Mouse (Mus musculus) frontal cortex, postnatal 36 days (tissue): Measurements from ENCODE around the gene Fam229a.

Experiments used
- DNase-seq, 2 experiments: peaks; one replicate each; pipeline ENCODE4 v3.0.0; 2022; ENCODE audit warnings: low spot score in 2 of 2

Fam229a gene

DNA sequence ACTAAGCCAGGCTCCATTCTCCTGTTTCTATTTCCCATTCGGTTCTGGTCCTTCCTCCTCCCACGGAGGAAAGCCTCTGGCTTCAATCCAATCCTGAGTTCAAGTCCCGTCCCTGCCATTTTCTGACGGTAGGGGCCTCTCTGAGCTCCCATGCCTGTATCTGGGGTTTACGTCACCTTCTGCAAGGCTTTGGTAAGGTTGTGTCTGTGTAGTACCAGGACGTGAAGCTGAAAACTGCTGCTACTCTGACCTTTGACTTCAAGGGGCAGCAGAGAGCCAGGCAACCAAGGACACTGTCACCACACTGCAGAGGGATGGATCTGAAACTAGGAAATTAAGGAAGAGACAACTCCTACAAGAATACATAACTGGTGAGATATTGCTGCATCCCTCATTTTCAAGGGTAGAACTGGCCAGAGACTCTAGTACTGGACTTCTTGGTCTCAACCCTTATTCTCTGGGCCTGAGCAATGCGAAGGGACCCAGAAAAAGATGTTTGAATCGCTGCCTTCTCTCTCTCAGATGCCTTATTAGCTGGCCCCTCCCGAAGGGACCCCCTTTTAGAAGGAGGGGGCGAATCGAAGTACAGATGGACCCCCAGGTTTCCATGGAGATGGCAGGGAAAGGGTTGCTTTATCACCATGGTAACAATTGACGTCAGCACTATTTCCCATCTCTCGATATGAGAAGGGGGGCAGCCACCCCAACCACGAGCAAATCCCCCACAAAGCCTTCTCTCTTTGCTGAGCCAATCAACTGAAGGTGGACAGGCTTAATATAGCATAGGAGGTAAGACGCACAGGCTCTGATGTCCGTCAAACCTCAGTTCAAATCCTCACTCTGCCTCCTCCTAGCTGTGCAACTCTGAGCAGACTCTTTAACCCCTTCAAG, 4.9 kb downstream of the Fam229a start:
- DNase-seq: peak in 1 of 2 experiments; percentile 40

DNA sequence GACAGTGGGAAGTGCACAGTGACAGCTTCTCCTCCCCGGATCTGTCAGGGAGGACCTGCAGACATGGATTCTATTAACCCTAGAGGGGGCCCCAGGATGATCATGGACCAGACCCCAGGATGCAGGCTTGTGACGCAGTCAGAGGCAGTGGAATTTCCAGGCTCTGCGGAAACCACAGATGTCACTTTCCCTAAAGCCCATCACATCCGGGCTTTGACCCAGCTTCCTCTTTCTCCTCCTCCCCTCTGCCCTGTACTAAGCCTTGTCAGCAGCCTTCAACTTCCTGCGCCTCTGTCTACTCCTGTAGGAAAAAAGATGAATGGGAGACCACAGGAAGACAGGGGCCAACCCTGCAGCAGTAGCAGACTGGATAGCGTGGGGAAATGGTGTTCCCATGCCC, 5.6 kb downstream of the Fam229a start:
- no peak for DNase-seq

DNA sequence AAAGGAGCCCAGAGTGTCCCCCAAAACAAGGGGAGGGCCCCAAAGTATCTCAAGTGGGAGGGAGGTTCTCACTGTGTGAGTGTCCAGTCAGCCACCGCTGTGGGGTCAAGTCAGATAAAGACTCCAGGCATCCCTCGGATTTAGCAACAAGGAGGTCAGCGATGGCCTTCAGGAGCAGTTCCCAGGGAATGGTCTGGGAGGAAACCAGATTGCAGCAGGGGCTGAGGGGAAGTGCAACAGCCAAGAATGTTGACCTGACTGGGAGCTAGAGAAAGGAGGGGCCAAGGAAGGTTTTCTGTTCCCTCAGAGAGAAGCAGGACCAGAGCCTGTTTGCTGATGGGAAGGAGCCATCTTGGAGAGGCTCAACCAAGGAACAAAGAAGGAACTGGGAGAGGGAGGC, 8.0 kb downstream of the Fam229a start:
- no peak for DNase-seq

DNA sequence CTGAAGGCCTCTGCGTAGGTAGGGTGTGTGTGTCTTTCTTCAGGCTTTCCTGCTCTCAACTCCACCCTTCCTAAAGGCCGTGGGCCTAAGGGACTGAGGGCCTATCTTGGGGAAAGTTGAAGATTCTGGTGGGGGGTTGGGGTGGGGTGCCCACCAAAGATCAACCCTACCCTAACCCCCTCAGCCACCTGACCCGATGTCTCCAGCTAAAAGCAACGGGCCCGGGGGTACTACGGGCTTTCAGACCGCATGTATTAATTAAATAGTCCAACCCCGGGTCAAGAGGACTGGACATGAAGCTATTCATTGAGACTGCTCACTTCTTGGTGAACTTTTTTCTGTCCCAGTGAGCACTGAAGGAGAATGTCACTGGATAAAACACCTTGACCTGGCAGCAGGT, 9.0 kb downstream of the Fam229a start:
- DNase-seq: no peak

DNA sequence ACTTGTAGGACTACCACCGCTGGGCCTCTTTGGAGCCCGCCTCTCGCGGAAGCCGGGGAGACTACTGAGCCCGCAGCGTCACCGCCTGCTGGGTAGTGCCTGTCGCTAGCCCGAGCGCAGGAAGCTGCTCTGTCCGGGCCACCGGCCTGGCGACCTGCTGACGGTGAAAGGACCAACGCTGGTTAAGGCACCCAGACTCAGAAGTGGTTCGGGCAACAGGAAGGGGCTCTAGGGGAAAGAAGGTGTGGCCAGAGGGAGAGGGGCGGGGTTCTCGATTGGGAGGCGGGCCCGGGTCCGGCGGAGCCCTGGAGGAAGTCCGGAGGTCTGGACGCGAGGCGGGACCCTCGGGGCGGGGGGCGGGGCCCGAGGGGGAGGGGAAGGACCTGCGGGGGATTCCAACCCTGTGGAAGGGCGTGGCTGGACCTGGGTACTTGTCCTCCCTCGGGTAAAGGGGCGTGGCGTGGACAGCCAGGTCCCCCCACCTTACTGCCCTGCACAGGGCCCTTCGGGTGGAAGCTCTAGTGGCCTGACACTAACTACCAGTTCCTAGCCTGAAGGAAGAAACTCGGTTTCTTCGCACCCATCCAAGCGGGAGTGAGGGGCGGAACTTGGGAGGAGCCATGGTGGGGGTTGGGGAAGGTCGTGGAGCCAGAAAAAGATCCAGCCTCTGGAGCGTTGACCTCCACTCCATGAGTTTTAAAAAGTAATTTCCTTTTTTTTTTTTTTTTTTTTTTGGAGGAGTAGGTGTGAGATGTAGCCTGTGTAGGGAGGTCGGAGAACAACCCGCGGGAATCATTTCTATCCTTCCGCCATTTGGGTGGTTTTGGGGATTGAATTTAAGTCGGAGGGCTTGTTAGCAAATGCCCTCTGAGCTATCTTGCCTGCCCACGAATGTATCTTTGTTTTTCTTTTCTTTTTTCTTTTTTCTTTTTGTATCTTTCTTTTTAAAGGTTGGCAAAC, 9.9 kb downstream of the Fam229a start:
- peak; percentile 60 to 66 for DNase-seq

DNA sequence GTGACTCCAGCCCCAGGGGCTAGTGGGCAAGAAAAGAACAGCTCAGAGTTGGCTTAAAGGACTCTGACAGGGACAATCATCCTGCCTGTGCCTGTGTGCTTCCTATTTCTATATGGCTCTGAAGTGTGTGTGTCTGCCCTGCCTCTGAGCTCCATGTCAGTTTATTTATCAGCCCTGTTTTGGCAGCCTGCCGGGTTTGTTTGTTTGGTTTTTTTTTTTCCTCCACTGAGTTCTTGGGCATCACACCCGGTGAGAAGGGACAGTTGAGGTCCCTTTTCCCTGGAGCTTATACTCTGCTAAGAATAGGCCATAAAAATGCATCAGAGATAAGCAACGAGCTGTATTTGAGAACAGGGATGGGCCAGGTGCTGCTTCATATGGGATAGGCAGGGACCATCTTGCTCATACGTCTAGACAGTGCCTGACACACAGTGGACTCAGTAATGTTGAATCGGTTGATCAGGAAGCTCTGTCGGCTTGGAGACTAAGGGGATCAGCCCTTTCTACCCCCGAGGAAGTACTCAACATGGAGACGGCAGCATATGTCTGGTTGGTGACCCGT, 11.4 kb downstream of the Fam229a start:
- no peak for DNase-seq

DNA sequence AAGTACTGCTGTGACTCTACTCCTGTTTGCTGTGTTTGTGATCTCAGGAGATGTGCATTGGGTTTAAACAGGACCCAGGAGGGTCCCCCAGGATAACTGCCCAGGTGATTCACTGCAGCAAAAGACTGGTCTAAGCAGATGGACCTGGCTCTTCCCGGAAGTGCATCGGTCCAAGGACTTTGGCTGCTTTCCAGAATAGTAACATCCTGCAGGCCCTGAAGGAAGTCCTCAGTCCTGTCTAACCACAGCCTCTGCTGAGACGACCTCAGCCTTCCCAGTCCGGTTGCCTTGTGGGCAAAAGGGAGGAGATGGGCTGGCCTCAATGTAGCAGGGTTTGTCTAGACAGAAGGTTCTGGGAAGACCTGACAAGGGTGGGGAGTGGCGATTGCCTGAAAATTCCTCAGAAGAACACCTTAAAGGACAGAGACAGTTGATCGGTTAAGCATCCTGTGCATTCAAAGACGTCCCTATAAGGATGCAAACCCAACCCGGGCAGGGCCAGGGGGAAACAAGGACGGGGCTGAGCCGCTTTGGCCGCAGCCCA, 12.0 kb downstream of the Fam229a start:
- no peak for DNase-seq

DNA sequence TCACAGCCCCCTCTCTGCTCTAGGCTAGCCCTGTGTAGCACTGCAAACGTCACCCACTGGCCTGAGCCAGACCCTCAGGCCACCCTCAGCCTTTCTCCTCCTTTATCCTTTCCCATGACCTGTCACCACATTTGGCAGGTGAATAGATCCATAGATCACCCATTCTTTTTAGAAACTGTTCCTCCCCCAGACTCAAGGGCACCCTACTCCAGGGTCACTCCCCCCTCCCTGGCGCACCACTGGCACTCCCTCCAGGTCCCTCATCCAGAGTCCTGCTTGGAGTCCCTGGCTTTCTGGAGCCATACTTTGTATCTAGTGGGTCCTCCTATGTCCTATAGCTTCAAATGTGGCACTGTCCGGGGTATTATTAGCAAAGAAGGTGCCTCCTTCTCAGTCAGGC, 14.5 kb downstream of the Fam229a start:
- DNase-seq: no peak

DNA sequence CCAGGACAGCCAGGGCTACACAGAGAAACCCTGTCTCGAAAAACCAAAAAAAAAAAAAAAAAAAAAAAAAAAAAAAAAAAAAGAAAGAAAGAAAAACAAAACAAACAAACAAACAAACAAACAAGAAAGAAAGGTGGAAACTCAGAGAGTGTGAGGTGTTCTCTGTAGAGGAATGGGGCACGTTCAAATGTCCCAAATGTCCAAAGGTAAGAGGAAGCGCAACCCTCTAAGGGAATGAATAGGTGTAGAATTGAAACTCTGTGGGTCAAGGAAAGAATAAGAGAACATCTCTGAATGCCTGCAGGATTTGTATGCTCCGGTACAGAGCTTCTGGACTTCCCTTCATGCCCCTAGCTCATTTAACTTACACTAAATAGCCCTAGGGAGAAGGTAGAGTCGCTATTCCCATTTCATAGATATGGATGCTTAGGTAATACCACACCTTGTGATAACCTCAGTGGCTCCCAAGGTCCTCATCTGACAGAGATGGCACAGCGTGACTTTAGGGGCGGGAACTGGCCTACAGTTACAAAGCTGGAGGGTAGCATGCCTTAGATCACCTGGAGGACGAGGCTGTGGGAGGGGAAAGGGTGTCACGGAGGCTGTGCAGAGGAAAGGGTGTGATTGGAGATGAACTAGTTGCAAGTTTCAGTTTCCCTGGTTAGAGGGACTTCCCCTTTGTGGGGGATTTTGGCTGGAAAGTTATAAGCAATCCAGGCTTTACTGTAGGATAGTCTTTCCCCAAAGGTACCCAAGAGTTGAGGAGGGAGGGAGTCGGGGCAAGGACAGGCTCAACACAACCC, 16.6 kb downstream of the Fam229a start:
- no peak for DNase-seq

DNA sequence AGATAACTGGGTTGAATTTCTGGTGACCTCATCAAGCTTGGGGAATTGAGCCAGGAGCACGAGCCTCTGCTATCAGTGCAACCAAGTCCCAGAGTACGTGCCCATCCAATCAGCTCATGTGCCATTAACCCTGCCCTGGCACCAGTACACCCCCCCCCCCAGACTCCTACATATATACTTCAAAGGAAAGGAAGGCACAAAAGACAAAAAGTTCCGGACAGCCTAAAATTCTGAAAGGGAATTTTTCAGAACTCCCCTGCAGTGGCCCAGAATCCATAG, 17.2 kb downstream of the Fam229a start:
- no peak for DNase-seq

DNA sequence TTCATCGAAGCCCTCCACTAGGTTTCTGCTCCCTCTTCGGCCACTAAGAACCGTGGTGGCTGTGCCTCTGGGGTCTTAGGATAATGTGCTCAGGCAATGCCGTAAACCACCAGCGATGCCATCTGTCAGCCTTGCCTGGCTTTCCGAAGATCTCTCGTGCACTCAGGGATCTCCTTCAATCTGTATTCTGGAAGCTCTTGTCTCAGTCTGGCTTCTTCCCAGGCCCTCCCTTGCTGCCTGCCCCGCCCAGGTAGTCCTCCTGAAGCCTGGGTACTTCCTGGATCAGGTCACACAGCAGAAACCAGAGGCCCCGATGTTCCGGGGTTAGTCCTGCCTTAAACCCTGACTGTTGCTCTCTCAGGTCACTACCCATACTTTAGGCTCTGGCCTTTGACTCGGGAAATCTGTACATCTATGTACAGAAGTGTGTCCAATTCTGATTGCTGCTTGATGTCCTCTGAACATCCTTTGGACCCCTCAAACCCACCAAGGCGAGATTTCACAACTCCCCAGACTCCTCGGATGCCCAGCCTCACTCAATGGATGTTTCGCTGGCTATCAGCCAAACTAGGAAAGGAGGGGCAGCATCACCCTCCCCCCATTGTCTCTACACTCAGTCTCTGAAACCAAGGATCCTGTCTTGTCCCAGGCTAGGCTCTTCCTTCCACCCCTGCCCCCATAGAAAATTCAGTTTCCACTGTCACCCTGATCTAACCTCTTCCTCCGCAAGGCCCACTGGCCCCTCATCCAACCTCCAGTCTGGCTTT, 18.0 kb downstream of the Fam229a start:
- no peak for DNase-seq

DNA sequence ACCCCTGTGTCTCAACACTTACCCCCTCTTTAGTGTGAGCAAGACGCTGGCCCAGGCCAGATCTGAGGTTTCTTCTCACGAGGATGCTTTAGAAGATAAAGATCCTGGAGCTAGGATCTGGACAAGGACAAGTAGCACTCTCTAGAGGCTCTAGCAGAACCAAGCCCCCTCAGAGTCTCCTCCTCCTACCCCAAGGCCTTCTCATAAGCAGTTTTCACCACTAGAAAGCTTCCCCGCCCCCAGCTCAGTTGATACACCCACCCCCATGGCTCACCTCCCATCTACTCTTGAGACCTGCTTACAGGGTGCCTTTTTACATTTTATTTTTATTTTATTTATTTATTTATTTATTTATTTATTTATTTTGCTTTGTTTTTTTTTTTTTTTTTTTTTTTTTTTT, 18.7 kb downstream of the Fam229a start:
- no peak for DNase-seq

DNA sequence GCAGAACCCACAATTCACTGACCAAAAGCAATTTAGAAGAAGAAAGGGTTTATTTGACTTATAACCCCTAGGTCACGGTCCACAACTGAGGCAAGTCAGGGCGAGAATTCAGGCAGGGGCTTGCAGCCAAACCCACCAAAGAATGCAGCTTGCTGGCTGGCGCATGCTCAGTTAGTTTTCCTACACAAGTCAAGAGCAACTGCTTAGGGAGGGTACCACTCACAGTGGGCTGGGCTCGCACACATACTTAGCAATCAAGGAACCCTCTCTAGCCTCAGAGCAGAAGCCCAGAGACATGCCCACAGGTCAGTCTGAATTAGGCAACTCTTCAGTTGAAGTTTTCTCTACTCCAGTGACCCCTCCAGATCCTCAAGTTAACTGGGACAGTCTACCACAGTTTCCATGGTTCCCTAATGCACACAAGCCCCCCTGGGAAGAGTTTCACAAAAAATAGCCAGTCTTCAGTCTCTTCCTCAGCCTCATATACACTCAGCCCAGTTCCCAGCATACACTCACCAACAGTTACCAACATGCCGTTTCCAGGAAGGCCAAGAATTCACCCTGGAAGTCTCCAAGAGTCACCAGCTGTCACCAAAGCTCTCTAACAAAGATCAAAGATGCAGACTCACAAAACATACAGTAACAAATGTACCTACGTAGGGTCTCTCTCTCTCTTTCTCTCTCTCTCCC, 19.9 kb downstream of the Fam229a start:
- no peak for DNase-seq

DNA sequence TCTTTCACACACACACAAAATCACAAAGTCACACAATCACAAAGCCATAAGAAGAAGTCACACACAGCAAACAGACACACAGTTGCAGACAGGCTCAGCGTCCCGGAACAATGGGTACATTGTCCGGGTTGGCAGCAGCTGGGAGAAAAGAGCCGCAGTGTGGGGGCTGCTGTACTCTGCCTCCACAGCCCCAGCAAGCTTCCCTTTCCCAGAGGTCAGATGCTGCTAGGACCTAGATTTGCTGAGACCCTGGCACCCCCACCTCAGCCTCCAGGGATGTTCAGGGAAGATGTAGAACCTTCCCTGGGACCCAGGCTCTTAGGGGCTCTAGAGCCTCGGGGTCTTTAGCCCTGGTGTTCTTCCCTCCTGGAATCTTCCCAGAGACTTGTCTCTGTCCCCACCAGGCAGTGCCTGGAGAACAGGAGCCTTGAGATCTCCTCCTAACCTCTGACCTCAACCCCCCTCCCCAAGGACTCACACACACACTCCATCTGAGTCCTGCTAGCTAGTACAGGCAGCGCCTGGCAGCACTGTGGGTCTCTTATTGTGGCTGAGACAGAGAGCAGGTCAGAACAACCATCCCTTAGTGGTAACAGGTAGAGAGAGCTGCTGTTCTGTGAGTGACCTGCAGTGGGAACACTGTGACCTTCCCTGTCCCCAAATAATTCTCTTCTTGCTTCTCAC, 20.6 kb downstream of the Fam229a start:
- DNase-seq: no peak

DNA sequence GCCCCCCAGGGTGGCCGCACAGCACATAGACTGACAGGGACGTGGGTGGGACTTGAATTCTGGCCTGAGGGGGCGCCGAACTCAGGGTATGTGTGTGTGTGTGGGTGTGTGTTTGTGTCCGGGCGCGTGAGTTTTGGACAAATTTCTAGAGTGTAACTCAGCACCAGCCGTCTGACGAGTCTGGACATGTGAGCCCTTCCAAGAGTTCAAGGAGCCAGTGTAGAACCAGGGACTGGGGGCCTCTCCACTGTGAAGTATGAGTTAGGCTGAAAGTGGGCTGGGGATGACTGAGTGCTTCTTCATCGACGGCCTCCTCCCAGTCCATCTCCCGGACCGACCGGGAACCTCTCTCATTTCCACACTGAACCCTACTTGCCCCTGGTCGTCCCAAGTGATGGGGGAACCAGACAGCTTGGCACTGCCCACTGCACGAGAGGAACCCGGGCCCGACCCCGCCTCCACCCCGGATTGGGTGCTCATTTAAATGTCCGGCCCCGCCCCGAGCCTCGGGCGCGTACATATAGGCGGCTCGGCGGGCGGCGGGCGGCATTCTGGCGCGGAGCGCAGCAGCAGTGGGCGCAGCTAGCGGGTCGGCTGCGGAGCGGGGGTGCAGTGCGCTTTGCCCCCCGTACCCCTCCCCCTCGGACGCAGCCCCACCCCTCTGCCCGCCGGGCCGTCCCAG, 22.2 kb downstream of the Fam229a start, which contains the start of gene Marcksl1:
Gene Marcksl1, plus strand, starts transcription at position 496 of the 682 bp plus-strand sequence.
- DNase-seq: peak; percentile 60 to 66

DNA sequence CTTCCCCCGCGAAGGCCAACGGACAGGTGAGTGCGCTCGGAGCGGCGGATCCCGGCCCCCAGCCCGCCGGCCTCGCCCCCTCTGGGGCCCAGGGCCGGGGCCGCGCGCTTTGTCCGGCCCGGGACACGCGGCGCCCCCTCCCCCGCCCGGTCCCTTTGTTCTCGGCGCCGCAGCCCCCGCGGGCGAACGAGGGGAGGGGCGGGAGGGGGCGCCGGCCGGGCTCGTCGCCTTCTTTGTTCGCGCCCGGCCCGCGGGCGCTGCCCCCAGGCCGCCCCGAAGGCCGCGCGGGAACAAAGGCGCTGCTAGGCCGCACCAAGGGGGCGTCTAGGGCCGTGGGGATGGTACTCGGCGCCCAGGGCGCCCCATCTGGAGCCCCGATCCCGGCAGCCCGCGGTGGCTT, 22.9 kb downstream of the Fam229a start:
- no peak for DNase-seq

DNA sequence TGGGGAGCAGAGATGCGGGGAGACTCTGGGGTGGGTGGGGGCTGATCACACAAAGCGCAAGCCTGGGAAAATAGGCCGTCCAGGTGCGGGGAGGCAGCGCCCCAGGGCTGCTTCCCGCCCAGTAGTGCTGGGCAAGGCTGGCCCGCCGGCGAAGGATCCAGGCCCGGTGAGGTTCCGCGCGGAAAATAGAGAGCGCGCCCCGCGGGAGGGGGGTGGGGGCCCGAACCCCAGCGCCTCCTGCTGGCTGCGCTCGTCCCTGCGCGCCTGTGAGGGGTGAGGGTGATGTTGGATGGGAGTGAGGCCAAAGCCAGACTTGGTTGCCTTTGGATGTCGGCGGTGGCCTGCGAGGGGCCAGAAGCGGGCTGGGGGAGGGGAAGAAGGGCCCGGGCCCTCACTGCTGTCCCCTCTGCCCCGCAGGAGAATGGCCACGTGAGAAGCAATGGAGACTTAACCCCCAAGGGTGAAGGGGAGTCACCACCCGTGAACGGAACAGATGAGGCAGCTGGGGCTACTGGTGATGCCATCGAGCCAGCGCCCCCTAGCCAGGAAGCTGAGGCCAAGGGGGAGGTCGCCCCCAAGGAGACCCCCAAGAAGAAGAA, 23.4 kb downstream of the Fam229a start:
- peak in 1 of 2 experiments; percentile 36 for DNase-seq

DNA sequence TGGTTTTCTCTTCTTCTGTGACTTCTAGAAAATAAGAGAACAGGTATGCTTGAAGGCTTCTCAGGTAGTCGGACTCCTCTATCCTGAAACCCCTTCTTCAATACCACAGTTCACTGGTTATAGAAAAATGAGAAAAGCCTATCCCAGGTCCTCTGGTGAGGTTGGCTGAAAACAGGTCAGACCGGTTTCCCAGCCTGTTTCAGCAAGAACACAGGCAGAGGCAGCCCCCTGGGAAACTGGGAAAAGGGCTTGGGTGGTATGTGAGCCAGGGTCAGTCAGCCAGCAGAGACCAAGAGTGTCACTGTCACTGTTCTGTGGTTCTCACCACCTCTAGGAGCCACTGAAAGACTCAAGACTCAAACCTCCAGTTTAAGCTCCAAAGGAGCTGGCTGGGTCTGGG, 25.9 kb downstream of the Fam229a start:
- no peak for DNase-seq
